In genomic region chr9:72170235-72170634, GRCm38 (mm10) we compare ENCODE assay signal across 7 mouse cellular contexts. TPM values are rescaled to one million over a fixed set of nuclear protein-coding genes. Genes with fewer than 3 reads are reported as not detected.
DNase-seq lines count a peak whose midpoint lies in the region; ATAC-seq and TF ChIP-seq lines count a peak whose summit lies in the region.

No protein-coding gene starts in this region.

- TF ChIP-seq POLR2A in cerebellum, adult 2 months (IDR thresholded peaks at IDR 0.05; ENCODE audit: borderline replicate concordance, insufficient read depth, low read length) = no peak

- no peaks in the 10 kb centered on the region for H3K36me3 ChIP-seq in megakaryocyte, embryonic 14.5 days (replicated peaks; ENCODE audit: low read length)
- no peaks in the 10 kb centered on the region for H3K36me3 ChIP-seq in forebrain, postnatal 0 days (ENCODE audit: insufficient read depth)
- H3K36me3 ChIP-seq in liver, embryonic 14.5 days (replicated peaks; ENCODE audit: control insufficient read depth, insufficient read depth, low read depth) = no peaks in the 10 kb centered on the region

- 6% methylated on average over 9 of the region's 9 CpGs for WGBS in forebrain, postnatal 0 days
- 8% methylated on average over 9 of the region's 9 CpGs for WGBS in liver, embryonic 14.5 days (ENCODE audit: insufficient replicate concordance)
- 27% methylated on average over 9 of the region's 9 CpGs for WGBS in cerebellum, adult 2 months

- TF ChIP-seq CTCF in forebrain, postnatal 0 days (IDR thresholded peaks at IDR 0.05; ENCODE audit: low read depth) = no peak
- no peak for TF ChIP-seq CTCF in liver, embryonic 14.5 days (IDR thresholded peaks at IDR 0.05; ENCODE audit: low read depth)
- TF ChIP-seq CTCF in cerebellum, adult 2 months (IDR thresholded peaks at IDR 0.05; ENCODE audit: borderline replicate concordance, insufficient read depth, low read depth, low read length) = no peak

- TF ChIP-seq EP300 in liver, embryonic 14.5 days (IDR thresholded peaks at IDR 0.05; ENCODE audit: low read depth) = no peak

- no peak overlapping the region for H3K27ac ChIP-seq in forebrain, postnatal 0 days (ENCODE audit: low read depth, low read length)
- no peak overlapping the region for H3K27ac ChIP-seq in liver, embryonic 14.5 days
- no peak overlapping the region for H3K27ac ChIP-seq in cerebellum, adult 2 months (ENCODE audit: insufficient read depth, low read length)

- H3K9me3 ChIP-seq in megakaryocyte, embryonic 14.5 days = no peaks in the 10 kb centered on the region
- 0 out of 2 replicates have a peak, but pooled peaks cover 3% of the 10 kb centered on the region for H3K9me3 ChIP-seq in forebrain, postnatal 0 days (ENCODE audit: low read length)
- H3K9me3 ChIP-seq in liver, embryonic 14.5 days (ENCODE audit: control insufficient read depth, low read length) = no peaks in the 10 kb centered on the region

- no peak overlapping the region for H3K9ac ChIP-seq in forebrain, postnatal 0 days
- H3K9ac ChIP-seq in liver, embryonic 14.5 days (replicated peaks) = peak overlapping the region; percentile 25

- H3K4me3 ChIP-seq in megakaryocyte, embryonic 14.5 days (replicated peaks) = peak overlapping the region; percentile 87
- H3K4me3 ChIP-seq in forebrain, postnatal 0 days (ENCODE audit: low read depth, low read length) = 0 out of 2 replicates have a peak overlapping the region, but pooled peaks have one; percentile 6
- peak overlapping the region; percentile 42 to 59 for H3K4me3 ChIP-seq in liver, embryonic 14.5 days (ENCODE audit: insufficient read depth in 1 of 2, low read depth in 2 of 2, low read length in 2 of 2)
- H3K4me3 ChIP-seq in cerebellum, adult 2 months (replicated peaks; ENCODE audit: insufficient read depth, low read depth, low read length) = no peak overlapping the region

- peaks cover 9% of the 10 kb centered on the region for H3K4me1 ChIP-seq in megakaryocyte, embryonic 14.5 days
- 0 out of 2 replicates have a peak, but pooled peaks cover 3% of the 10 kb centered on the region for H3K4me1 ChIP-seq in forebrain, postnatal 0 days (ENCODE audit: insufficient read depth)
- H3K4me1 ChIP-seq in liver, embryonic 14.5 days (replicated peaks; ENCODE audit: control insufficient read depth in 2 of 2, insufficient read depth in 2 of 2, low read length in 1 of 2) = no peaks in the 10 kb centered on the region
- H3K4me1 ChIP-seq in cerebellum, adult 2 months (ENCODE audit: control insufficient read depth, insufficient read depth, low read length) = peaks cover 4% of the 10 kb centered on the region

- peak overlapping the region; percentile 33 for H3K4me2 ChIP-seq in forebrain, postnatal 0 days (ENCODE audit: low read depth)
- peak overlapping the region; percentile 62 for H3K4me2 ChIP-seq in liver, embryonic 14.5 days (ENCODE audit: low read depth)

- H3K27me3 ChIP-seq in megakaryocyte, embryonic 14.5 days (replicated peaks) = no peaks in the 10 kb centered on the region
- H3K27me3 ChIP-seq in forebrain, postnatal 0 days (ENCODE audit: insufficient read depth, low read length) = no peaks in the 10 kb centered on the region
- H3K27me3 ChIP-seq in liver, embryonic 14.5 days (ENCODE audit: control insufficient read depth, insufficient read depth, low read length) = no peaks in the 10 kb centered on the region
- H3K27me3 ChIP-seq in cerebellum, adult 2 months (ENCODE audit: control insufficient read depth, insufficient read depth, low read length) = no peaks in the 10 kb centered on the region

- no peak for ATAC-seq in megakaryocyte, adult 5-6 weeks (ENCODE audit: poor library complexity, severe bottlenecking)
- ATAC-seq in forebrain, postnatal 0 days = no peak
- ATAC-seq in liver, embryonic 14.5 days (ENCODE audit: insufficient read depth) = no peak

- no peak for DNase-seq in forebrain, postnatal 0 days
- DNase-seq in liver, embryonic 14.5 days (ENCODE audit: low read depth in 3 of 3, low spot score in 3 of 3) = no peak
- no peak for DNase-seq in ovary, postnatal 36 days (ENCODE audit: low spot score)
- no peak for DNase-seq in cerebellum, adult 2 months
- DNase-seq in thymus, postnatal 10 days (ENCODE audit: low spot score in 2 of 2) = no peak

RNA-seq across cellular contexts. Expression of gene Tcf12, which starts 58.6 kb away (rescaled TPM):
- polyA plus RNA-seq in megakaryocyte, embryonic 14.5 days (2012; ENCODE audit: insufficient read depth, low replicate concordance) = 2.3 and 6.1 TPM in 2 replicates
- total RNA-seq in megakaryocyte, adult 5-6 weeks (2015) = 56.3 and 62.2 TPM in 2 replicates
- total RNA-seq in megakaryocyte, adult 5-6 weeks (2017) = 31.6 and 37.6 TPM in 2 replicates
- total RNA-seq in forebrain, postnatal 0 days (2014; rRNA removed) = 58.8 and 71.5 TPM in 2 replicates
- polyA plus RNA-seq in forebrain, postnatal 0 days (2015; fragmentation: Nextera tagmentation; extraction: Ambion mirVana) = 23.6 and 32.4 TPM in 2 replicates
- 11.8 and 12.1 TPM in 2 replicates for polyA plus RNA-seq in liver, embryonic 14.5 days (2012; rRNA removed)
- polyA plus RNA-seq in liver, embryonic 14.5 days (2014; fragmentation: Nextera tagmentation; extraction: Ambion mirVana) = 8.8 and 10.7 TPM in 2 replicates
- polyA plus RNA-seq in cerebellum, adult 2 months (2012; rRNA removed) = 53.0 and 60.6 TPM in 2 replicates
